Mouse (Mus musculus) liver, adult (tissue): ENCODE measurements around the gene Ocln.
A peak's percentile ranks its signal among the peaks of the same experiment; 100 is the strongest.

Experiments used
- GATA4 ChIP-seq: IDR thresholded peaks from 2 replicates; pipeline ENCODE4 v1.6.1; 2014; ENCODE audit warnings: mild to moderate bottlenecking, low read length; ENCODE audit not compliant: insufficient replicate concordance

Gene Ocln

DNA sequence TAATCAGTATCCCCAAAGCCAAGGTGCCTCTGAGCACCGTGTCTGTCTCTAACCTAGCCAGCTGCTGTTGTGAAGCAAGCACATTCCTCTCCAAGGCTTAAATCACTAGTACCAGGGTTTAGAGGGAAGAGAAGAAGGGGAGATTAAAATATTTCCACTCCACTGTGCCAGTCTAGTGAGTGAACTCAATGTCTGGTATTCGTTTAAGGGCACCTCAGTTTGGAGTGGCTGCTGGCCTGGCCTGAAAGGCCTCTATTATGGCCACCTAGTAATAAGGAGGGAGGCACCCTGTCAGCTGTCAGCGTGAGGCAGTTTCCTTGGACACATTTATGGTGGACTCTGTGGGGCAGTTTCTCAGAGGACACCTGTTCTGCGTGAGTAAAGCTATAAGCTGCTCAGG, 4.5 kb upstream of the Ocln start:
- no peak for TF ChIP-seq GATA4

DNA sequence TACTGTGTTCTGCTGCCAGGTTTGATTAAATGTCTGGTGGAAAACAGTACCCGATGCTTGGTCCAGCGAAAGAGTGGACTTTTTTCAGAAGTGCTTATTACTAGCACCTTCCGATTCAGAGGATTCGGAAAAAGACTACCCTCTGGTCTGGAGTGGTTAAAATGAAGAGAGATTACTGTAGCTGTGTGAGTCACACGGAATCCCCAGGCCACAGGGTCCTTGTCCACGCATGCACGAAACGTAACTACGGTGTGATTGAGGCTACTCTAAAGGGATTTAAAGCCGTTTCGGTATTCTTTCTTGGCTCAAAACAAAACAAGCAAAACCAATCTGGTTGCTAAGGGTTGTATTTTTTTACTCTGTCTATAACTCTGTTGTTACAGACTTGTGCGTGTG, 522 bp upstream of the Ocln start:
- no peak for TF ChIP-seq GATA4

DNA sequence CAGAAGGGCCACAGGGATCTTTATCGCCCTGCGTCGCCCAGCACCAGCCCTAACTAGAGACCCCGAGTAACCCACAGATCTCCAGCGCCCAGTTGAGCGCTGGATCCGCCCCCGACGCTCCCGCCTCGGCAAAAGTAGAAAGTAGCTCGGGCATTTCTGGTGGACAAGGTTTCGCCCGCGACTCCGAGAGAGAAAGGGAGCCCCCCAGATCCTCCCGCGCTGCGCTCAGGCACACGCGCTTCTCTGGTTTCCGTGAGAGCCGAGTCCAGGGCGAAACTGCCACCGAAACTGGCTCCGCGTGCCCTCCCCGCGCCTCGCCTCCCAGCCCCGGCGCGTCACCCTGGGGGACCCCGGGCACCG, 529 bp downstream of the Ocln start:
- no peak for TF ChIP-seq GATA4

DNA sequence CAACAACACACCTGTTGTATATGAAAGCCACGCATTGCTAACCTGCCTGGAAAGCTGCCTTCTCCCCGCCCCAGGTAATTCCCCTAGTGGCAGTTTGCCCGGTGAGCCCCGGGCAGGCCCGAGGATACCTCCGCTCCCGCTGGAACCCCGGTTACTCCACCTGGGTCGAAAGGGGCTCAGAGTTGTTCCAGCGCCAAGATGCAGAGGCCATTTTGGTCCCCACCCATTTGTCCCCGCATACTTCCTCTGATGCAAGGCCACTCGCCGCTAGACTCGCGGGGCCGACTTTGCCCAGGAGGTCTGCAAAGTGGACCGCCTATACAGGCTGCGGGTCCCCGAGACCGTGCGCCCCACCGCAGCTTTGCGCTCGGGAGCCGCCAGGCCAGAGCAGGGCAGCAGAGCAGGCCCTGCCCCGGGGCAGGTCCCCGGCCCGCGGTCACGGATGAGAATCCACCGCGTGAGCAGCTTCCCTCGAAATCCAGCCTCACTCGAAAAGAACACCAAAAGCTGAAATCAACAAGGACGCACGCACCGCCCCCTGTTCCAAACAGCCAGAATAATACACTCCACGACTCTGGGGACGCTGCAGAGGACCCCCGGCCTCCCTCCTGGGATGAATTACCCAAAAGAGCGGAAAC, 1.0 kb downstream of the Ocln start:
- TF ChIP-seq GATA4, result no peak

DNA sequence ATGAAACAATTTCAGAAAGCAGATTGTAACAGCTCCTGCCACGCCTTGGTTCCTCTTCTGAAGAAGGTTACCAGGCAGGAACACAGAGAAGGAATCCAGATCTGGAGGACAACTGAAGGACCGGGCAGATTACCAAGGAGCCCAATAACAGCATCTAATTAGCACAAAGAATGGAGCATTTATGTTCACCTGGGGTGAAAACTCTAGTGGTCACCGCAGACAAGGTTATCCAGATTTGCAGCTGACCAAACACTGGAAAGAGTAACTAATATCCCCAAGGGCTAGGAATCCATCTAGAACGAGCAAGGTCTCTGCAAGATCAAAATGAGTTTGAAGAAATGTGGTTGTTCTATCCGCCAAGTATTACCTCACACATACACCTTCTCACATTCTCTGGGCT, 5.2 kb downstream of the Ocln start:
- no peak for TF ChIP-seq GATA4

DNA sequence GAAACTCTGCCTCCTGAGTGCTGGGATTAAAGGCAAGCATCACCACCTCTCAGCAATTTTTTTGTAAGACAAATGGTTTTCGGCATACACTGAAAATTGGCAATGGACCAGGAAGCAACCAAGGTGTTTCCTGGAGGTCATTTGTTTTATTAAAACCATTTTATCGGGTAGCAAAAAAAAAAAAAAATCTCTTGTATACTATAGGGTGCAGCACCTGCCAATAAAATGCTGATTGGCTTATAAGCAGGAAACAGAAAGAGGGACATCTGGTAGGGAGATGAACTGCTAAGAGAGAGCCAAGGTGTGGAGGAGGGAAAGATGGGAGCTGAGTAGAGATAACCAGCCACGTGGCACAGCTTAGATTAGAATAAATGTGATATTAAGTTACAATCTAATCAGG, 7.0 kb downstream of the Ocln start:
- TF ChIP-seq GATA4, result no peak

DNA sequence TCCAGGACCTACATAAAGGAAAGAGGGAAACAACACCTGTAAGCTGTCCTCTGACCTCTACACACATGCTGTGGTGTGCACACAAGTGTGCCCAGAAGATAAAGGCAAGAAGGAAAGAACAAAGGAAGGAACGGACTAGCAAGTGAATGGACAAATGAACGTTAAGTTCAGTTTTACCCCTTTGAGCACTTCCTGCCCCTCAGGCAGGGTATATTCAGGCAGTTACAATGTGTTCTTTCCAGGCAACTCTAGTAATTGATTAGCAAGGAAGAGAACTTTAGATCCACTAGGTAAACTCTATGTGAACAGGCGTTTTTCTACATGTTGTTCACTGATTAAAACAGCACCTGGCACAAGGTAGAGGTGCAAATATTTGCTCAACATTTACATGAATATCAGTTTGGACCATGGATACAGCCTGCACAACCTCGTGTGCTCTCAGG, 8.3 kb downstream of the Ocln start:
- TF ChIP-seq GATA4, result peak; percentile 47; the same call in 1 of the 2 replicates

DNA sequence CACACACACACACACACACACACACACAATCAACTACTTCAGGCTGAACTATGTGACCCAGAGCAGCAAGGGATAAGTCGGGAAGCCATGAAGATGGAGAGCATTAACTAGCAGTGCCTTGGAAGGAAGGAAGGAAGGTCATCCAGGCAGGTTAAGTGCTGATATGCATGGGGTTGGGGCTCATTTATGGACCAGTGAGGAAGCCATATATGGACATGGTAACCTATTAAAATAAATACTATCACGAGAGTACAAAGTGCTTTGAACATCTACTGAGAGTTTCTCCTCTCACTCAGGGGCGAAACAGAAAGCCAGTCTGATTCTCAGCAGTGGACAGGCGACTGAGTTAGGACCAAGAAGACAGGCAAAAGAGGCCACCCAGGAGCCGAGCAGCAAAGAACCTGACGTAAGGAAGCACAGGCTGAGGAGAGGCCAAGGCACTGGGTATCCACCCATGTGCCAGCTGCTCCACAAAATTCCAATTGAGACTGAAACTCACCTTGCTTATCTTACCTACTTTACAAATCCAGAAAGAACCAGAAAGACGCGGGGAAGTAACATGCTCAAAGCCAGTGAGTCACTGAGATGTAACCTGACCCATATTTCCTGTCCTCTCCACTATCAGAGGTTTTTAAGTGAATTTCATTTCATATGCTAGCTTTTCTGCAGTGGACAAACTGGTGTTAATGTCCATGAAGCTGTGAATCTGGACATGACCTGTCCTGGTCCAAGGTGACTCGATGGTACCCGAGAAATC, 9.3 kb downstream of the Ocln start:
- no peak for TF ChIP-seq GATA4

DNA sequence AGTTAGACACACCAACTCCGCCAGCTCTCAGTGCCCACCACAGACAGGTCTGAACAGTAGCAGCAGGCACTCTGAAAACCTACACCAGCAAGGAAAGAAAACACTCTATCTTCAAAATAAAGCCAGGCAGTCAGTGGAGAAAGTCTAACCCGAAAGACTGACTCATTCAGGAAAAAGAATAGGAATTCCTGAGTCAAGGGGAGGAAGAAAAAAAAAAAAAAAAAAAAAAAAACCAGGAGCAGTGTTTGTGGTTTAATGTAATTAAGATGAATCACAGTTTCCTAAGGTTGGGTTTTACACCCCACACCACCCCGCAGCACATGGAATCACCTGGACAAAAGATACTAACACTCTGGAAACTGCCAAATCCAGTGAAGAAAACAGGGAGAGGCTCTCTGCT, 16.4 kb downstream of the Ocln start:
- TF ChIP-seq GATA4, result no peak

DNA sequence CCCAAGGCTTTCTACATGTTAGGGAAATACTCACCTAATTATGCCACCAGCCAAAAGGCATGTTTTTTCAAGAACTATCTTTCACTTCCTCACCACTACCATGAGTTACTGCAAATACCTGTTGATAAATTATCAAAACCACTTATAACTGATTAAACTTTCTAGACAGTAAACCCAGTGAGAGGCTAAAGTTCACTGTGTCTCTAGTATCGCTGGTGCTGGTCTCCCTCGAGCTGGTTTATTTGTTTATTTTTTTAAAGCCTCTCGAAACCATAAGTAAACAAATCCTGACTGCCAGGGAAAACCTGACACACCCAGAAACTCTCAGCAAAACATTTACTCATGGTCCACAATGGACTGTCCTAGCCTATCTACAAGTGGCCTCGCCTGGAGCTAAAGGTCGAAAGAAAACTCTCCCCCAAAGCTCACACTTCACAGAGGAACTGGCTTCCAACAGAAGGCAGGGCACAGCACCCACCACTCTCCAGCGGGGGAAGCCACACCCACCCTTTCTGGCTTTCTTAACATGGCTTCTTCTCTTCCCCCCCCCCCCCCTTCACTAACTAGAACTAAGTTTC, 19.6 kb downstream of the Ocln start:
- TF ChIP-seq GATA4, result no peak

DNA sequence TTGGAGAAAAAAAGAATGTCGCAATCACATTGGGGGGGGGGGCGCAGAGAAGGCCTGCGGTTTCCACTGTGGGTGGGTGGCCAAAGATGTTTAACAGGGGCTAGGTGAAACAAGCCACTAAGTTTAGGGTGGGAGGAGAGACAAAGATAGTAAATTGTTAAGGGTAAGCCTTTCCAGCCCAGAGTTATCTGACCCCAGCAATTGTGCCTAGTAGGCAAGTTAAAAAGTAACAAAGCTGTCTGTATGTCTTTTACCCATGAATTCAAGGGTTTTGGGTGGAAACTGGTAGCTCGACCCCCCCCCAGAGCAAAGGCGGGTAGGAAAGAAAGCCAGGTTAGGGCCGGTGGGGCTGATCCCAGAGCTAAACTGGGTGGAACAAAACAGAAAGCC, 25.9 kb downstream of the Ocln start:
- TF ChIP-seq GATA4, result no peak

DNA sequence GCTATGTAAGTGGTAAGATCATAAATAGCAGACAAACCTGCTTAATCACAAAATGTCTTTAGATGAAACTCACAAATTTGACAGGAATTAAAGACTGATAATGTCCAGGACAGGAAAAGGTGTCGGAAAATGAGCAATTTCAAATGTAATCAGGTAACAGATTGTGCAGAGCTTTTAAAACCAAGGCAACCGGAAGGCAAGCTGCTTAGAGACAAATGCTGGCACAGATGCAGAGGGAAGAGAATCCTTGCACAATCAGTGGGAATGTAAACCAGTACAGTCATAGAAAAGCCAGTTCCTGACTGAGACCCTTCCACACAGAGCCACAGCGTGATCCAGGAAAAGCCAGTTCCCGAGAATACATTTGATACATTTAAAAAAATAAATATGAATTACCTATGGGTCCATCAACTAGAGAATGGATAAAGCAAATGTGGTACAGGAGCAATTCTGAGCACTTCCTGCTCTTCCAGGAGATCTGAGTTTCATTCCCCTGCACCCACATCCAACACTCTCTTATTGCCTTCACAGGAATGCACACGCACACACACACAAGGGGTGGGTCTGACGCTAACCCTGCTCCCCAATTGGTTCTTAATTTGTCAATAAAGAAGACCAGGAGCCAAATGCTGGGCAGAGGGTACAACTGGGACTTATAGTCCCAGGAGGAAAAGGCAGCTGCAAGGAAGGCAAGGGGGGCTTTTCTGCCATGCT, 26.4 kb downstream of the Ocln start:
- no peak for TF ChIP-seq GATA4

DNA sequence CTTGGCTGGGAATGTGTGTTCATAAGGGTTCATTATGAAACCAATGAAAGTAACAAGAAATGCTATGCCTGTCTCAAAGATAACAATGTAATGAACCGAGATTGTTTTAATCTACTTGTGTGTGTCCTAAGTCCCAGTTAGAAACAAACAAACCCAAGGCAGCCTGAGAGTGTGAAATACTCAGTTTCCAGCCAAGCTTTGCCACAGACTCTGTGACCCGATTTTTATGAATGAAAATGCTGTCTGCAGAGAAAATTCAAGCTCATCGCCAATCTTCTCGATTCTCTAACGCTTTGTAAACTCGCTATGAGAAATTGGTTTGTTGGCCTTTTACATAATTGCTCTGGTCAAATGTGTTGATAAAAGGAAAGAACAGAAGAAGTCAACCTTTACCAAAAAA, 27.6 kb downstream of the Ocln start:
- no peak for TF ChIP-seq GATA4

DNA sequence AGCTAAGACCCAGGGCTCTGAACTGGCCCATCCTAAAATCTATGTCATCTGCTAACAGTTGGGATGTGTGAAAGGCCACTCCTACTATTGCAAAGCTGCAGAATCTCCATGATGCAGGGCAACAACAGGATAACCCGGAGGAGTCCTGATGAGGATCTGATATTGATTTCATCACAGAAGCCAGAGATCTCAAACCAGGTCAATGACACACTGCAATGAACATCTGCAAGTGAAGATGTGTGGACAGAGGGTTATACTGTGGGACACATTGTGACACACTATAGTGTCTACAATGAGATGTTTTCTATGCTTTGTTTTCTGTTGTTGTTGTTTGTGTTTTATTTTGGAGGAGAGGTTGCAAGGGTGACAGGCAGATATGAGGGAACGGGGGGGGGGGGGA, 28.8 kb downstream of the Ocln start:
- no peak for TF ChIP-seq GATA4

DNA sequence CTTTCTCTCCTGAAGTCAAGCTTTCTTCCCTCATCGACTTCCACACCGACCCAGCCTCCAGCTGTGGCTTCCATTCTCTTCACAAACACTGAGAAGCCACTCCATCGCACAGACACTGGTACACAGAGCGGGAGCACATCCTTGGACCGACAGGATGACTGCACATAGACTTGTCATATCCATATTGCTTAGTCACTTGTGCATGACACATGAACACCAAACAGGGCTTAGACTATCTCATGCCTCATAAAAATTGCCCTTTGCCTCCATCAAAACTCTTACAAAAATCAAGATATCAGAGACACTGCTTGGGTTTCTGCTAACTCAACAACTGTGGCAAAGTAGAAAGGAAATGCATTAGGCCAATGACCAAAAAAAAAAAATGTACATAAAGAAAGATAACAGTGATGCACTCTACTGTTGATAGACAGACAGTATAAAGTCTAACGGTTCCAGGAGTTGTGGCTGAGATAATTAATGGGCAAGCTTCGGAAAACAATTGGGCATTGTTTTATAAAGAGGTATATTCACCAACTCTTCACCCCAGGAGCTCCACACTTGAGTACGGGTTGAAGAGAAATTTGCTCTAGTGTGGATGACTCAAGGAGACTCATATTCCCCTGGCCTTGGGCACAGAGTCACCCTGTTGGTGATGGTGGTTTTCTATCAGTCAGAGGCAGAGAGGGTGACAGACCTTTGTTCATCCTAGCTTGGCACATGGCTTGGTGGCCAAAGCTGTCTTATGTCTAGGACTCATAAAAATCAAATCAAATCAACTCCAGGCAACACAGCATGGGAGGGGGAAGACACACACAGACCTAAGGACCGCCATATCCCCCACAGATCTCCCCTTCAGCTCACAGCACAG, 30.6 kb downstream of the Ocln start:
- no peak for TF ChIP-seq GATA4

DNA sequence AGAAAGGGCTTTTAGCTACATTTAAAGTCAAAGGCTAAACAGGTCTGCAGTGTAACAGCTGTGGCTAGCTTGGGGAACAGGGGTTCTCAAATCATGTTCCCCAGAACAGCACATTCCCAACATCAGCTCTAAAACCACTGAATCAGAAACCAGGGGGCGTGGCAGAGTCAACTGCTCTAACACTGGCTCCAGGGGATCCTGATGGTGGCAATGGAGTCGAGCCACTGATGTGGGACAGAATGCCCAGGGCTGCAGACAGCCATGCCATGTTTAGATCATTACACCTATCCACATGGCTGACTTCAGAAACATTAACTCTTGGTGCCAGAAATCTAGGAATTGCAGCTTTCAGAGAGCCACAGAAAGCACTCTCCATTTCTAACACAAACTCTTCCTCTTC, 33.4 kb downstream of the Ocln start:
- TF ChIP-seq GATA4, result no peak

DNA sequence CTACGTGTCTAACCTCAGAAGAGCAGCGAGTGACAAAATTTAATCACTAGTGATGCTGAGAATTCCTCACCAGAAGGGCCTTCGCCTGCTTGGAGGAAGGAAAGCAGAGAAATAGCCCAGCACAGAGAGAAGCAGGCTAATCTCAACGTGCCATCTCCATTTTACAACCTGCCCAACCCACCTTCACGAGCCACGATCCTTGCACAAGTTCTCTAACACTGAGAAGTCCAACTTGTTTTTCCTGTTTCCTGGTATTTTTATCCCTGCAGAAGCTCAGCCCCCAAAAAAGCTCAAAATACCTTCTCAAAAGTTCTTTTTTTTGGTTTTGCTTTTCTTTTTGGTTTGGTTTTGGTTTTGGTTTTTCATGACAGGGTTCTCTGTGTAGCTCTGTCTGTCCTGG, 34.3 kb downstream of the Ocln start:
- TF ChIP-seq GATA4, result no peak
